Mouse (Mus musculus) olfactory bulb, adult 2 months (tissue): ENCODE measurements around the gene Mrps9.

ENCODE experiments used
- CTCF ChIP-seq: fragments of 200-500 bp; IDR thresholded peaks from 2 replicates; pipeline ENCODE4 v1.5.1; 2012; ENCODE audit warnings: low read depth, mild to moderate bottlenecking, low read length, moderate library complexity; ENCODE audit not compliant: insufficient read depth
- POLR2A ChIP-seq: fragments of 200-500 bp; IDR thresholded peaks from 2 replicates; pipeline ENCODE4 v1.6.1; 2012; ENCODE audit warnings: mild to moderate bottlenecking, low read depth, low read length, moderate library complexity; ENCODE audit not compliant: insufficient read depth

DNA sequence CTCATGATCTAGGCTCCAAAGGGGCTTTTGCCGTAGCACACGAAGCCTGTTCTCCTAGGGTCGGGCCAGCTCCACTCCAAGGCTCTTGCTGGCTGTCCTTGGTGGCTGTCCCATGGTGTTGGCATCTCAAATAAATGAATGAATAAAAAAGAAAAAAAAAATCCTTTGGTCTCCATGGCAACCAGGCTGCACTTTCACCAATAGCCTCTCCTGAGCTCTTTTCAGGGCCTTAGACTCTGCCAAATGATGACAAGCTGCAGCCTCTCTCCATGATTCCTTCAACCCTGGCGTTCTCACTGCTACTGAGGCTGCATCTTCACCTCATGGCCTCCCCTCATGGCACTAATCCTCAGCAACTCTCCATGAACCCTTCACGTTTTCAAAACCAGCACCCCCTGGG lies 72.9 kb downstream of the Mrps9 start:
- TF ChIP-seq POLR2A (no peak), CTCF (no peak)
